Mouse (Mus musculus) kidney, postnatal 0 days (tissue): ENCODE measurements at regions not wholly inside any gene's neighbourhood (a gene's known extent, or its start where the extent isn't known, plus 50 kb on each side); places are given as distances from the start of the nearest gene placed in this dataset.

Source experiments
- ATAC-seq: fragments of 200-750 bp; cut with Nextera tagmentation; replicated peaks from 2 replicates; pipeline ENCODE4 v1.8.0; 2017; ENCODE audit warnings: low read depth, moderate number of reproducible peaks, moderate TSS enrichment, moderate library complexity; ENCODE audit not compliant: low FRiP score
- DNase-seq: peaks from one replicate; pipeline ENCODE4 v3.0.0-alpha.2; 2016; ENCODE audit warnings: low spot score
- H3K27ac ChIP-seq: fragments of 300-500 bp; sonication (generic); 2 replicates; pipeline ENCODE4 v1.5.1; 2014; ENCODE audit warnings: mild to moderate bottlenecking
- H3K27me3 ChIP-seq: fragments of 300-500 bp; sonication (generic); 2 replicates; pipeline ENCODE4 v1.6.1; 2014; ENCODE audit warnings: low read length, mixed read lengths; ENCODE audit not compliant: insufficient read depth
- H3K36me3 ChIP-seq: fragments of 300-500 bp; sonication (generic); 2 replicates; pipeline ENCODE4 v1.6.1; 2014; ENCODE audit warnings: low read length, mixed read lengths; ENCODE audit not compliant: insufficient read depth
- H3K4me1 ChIP-seq: fragments of 300-500 bp; sonication (generic); replicated peaks from 2 replicates; pipeline ENCODE4 v1.6.1; 2014; ENCODE audit warnings: antibody characterized with exemption, low read length, mixed read lengths; ENCODE audit not compliant: insufficient read depth
- H3K4me2 ChIP-seq: fragments of 300-500 bp; sonication (generic); 2 replicates; pipeline ENCODE4 v1.6.1; 2014; ENCODE audit warnings: mild to moderate bottlenecking, low read length, moderate library complexity, mixed read lengths
- H3K4me3 ChIP-seq: fragments of 300-500 bp; sonication (generic); replicated peaks from 2 replicates; pipeline ENCODE4 v1.5.1; 2014; ENCODE audit warnings: low read depth, low read length
- H3K9ac ChIP-seq: fragments of 300-500 bp; sonication (generic); 2 replicates; pipeline ENCODE4 v1.6.1; 2014; ENCODE audit warnings: low read depth, low read length
- H3K9me3 ChIP-seq: fragments of 300-500 bp; sonication (generic); replicated peaks from 2 replicates; pipeline ENCODE4 v1.6.1; 2016; ENCODE audit warnings: low read length, inconsistent platforms, mixed read lengths
- CTCF ChIP-seq: IDR thresholded peaks from 2 replicates; pipeline ENCODE4 v1.5.1; 2016; ENCODE audit warnings: antibody characterized with exemption, low read depth, mild to moderate bottlenecking, moderate library complexity
- WGBS: fragments of 180-500 bp; shearing (Covaris S2); extraction: QIAGEN DNeasy Blood & Tissue Kit; methylation state at CpG from one replicate; pipeline ENCODE4 v1.1.7; 2014; 5-methylcytosine and 5-hydroxymethylcytosine counted together

DNA sequence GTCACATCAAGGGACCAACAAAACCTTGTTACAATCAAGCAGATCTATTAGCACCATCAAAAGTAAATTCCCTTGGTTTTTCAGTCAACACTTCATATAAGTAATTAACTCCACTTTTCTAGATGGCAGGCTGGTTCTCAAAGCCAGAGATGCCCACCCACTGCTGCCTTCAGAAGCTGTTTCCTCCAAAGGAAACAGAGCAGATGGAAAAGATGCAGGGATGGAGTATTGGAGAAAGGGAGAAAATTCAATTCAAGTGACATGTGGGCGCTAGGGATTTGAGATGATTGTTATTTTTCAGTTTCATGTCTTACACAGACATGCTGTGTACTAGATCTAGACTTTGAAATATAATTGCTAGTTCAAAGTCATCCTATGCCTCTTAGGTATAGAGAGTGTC, 705.1 kb downstream of the Edem1 start:
- no peak for TF ChIP-seq CTCF
- ATAC-seq, result no peak
- Histone ChIP-seq H3K27me3 (no peaks in the 10 kb centered on the region), H3K36me3 (no peaks in the 10 kb centered on the region), H3K4me2 (no peak overlapping the region), H3K9ac (no peak overlapping the region), H3K4me1 (no peaks in the 10 kb centered on the region), H3K9me3 (no peaks in the 10 kb centered on the region), H3K27ac (no peak overlapping the region), H3K4me3 (no peak overlapping the region)
- 74% methylated on average over 1 of the region's 1 CpGs for whole genome bisulfite sequencing
- DNase-seq, result no peak

DNA sequence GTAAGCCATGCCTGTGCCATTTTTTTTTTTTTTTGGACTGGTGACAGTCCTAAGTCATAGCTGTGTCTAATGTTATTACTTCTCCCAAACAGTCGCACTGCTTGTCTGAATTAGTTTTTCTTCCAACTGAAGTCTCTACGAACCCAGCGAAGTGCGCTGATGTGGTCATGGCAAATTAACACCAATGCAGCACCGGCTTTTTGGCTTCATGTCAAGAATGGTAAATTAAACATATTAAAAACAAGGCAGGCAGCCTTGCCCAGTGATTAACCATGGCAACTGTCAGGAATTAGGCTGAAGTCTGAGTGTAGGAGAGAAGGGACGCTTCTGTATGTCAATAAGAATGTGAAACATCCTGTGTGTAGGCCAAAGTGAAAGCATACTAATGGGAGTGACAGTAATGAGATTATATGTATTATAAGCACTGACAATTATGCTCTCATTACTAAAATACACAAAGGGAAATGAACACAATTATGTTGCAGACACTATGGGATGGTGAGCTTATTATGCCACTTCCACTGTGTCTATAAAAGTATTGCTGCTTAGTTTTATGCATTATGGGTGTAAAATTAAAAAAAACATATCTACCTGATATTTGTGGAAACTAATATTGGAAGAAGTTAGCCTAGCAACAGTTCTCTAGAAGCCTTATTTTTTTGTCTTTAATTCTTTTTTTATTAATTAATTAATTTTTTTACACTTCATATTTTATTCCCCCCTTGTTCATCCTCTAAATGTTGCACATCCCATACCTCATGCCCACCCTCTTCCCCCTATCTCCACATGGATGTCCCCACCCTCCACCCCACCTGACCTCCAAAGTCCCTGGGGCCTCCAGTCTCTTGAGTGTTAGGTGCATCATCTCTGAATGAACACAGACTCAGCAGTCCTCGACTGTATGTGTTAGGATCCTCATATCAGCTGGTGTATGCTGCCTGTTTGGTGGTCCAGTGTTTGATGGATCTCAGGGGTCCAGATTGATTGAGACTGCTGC, 714.8 kb downstream of the Edem1 start:
- DNase-seq (no peak), ATAC-seq (no peak)
- no peak overlapping the region for H3K4me3 ChIP-seq
- WGBS, result 59% methylated on average over 7 of the region's 7 CpGs
- H3K27me3 ChIP-seq, result no peaks in the 10 kb centered on the region
- H3K27ac ChIP-seq, result no peak overlapping the region
- no peaks in the 10 kb centered on the region for H3K9me3 ChIP-seq
- no peak overlapping the region for H3K9ac ChIP-seq
- no peaks in the 10 kb centered on the region for H3K4me1 ChIP-seq
- no peaks in the 10 kb centered on the region for H3K36me3 ChIP-seq
- no peak overlapping the region for H3K4me2 ChIP-seq
- TF ChIP-seq CTCF, result no peak

DNA sequence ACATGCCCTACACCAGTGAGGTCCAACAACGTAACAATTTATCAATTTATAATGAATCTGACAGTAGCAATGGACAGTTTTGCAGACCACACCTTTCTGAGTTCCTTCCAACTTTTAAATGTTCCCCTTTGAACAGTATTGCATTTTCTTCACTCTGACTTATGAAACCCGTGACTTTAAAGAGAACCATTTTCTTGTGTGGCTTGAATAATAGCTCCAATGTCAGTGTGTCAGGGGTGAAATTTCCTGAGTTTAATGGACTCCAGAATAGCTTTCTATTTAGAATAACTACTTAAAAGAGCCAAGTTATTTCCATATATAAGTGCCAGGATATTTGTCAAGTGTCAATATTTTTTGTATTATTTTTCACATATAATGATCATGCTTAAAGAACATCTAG, 723.9 kb downstream of the Edem1 start:
- Histone ChIP-seq H3K4me3 (no peak overlapping the region), H3K4me1 (no peaks in the 10 kb centered on the region), H3K27ac (no peak overlapping the region), H3K9me3 (no peaks in the 10 kb centered on the region), H3K9ac (no peak overlapping the region), H3K4me2 (no peak overlapping the region), H3K36me3 (no peaks in the 10 kb centered on the region), H3K27me3 (no peaks in the 10 kb centered on the region)
- TF ChIP-seq CTCF, result no peak
- ATAC-seq, result no peak
- peak; percentile 53 for DNase-seq
- WGBS, result 58% methylated on average over 2 of the region's 2 CpGs
